Mouse (Mus musculus): ENCODE measurements around the gene Cenpo.

The Cenpo gene

GRCm38 (mm10) chr12:4198702-4199101 is 35.4 kb downstream of the Cenpo start:
- no peak for DNase-seq

- no peak for DNase-seq
Measured at GRCm38 (mm10) chr12:4194643-4195042, 39.5 kb downstream of the Cenpo start.

GRCm38 (mm10) chr12:4193025-4193740 is 40.9 kb downstream of the Cenpo start:
- DNase-seq: peak; percentile 29

GRCm38 (mm10) chr12:4192514-4192913 is 41.6 kb downstream of the Cenpo start:
- peak; percentile 26 for DNase-seq

- no peak for DNase-seq
Measured at GRCm38 (mm10) chr12:4189060-4189447, 45.0 kb downstream of the Cenpo start.

GRCm38 (mm10) chr12:4188171-4189059 is 45.7 kb downstream of the Cenpo start:
- peak; percentile 21 for DNase-seq

GRCm38 (mm10) chr12:4184648-4185047 is 49.4 kb downstream of the Cenpo start:
- DNase-seq: no peak

- DNase-seq: no peak
Measured at GRCm38 (mm10) chr12:4180507-4180906, 53.6 kb downstream of the Cenpo start.

GRCm38 (mm10) chr12:4179671-4180233 is 54.3 kb downstream of the Cenpo start:
- no peak for DNase-seq

- no peak for DNase-seq
Measured at GRCm38 (mm10) chr12:4178839-4179238, 55.3 kb downstream of the Cenpo start.

- no peak for DNase-seq
Measured at GRCm38 (mm10) chr12:4173108-4173790, 60.8 kb downstream of the Cenpo start.

- DNase-seq: no peak
Measured at GRCm38 (mm10) chr12:4169622-4170021, 64.5 kb downstream of the Cenpo start.

GRCm38 (mm10) chr12:4169058-4169457 is 65.0 kb downstream of the Cenpo start:
- DNase-seq: no peak

GRCm38 (mm10) chr12:4166970-4167369 is 67.1 kb downstream of the Cenpo start:
- DNase-seq: no peak

GRCm38 (mm10) chr12:4162886-4163285 is 71.2 kb downstream of the Cenpo start:
- DNase-seq: no peak

- no peak for DNase-seq
Measured at GRCm38 (mm10) chr12:4160322-4160721, 73.8 kb downstream of the Cenpo start.

- no peak for DNase-seq
Measured at GRCm38 (mm10) chr12:4158868-4159632, 75.0 kb downstream of the Cenpo start.

GRCm38 (mm10) chr12:4158179-4158578 is 75.9 kb downstream of the Cenpo start:
- no peak for DNase-seq

- DNase-seq: no peak
Measured at GRCm38 (mm10) chr12:4157466-4157865, 76.6 kb downstream of the Cenpo start.

- DNase-seq: no peak
Measured at GRCm38 (mm10) chr12:4151969-4152368, 82.1 kb downstream of the Cenpo start.

GRCm38 (mm10) chr12:4150936-4151335 is 83.2 kb downstream of the Cenpo start:
- DNase-seq: no peak
